Mouse (Mus musculus): Measurements from ENCODE around the gene Gm20388. TPM values are rescaled to one million over a fixed set of nuclear protein-coding genes. Genes with fewer than 3 reads are reported as not detected.

The Gm20388 gene
- polyA plus RNA-seq, 1 experiment from 2014 or later = 7.4 TPM

DNA sequence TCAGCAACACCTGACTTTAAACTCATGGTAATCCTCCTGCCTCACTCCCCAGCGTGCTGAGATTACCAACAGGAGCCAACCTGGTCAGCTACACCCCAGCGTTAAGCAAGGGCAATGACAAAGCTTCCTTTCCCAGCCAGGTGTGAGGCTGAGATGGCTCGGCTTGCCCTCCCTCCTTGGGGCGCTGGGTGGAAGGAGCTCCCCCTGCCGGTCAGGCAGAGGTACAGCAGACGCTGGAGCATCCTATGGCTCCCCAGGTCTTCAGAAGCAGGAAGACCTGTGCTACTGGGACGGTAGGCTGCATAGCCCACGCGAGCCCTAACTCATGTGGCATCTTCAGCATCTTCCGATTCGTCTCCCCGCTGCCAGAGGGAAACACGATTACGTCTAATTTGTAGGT is 917.6 kb downstream of the Gm20388 start:
- Histone ChIP-seq H3K4me1 (ENCODE audit: control insufficient read depth, insufficient read depth, low read length) (peaks cover 14% of the 10 kb centered on the region), H3K4me2 (ENCODE audit: low read depth, low read length) (no peak overlapping the region), H3K9me3 (replicated peaks; ENCODE audit: control insufficient read depth, low read length) (peaks cover 4% of the 10 kb centered on the region; the same call in 1 of the 2 replicates), H3K9ac (ENCODE audit: low read length) (no peak overlapping the region), H3K27me3 (ENCODE audit: control insufficient read depth, insufficient read depth, low read length) (no peaks in the 10 kb centered on the region), H3K27ac (ENCODE audit: low read length) (no peak overlapping the region), H3K4me3 (replicated peaks; ENCODE audit: low read length) (no peak overlapping the region), H3K36me3 (ENCODE audit: control insufficient read depth, insufficient read depth, low read length) (no peaks in the 10 kb centered on the region)
- ATAC-seq (ENCODE audit: insufficient read depth, low FRiP score) = no peak
- WGBS = 18% methylated on average over 14 of the region's 14 CpGs

DNA sequence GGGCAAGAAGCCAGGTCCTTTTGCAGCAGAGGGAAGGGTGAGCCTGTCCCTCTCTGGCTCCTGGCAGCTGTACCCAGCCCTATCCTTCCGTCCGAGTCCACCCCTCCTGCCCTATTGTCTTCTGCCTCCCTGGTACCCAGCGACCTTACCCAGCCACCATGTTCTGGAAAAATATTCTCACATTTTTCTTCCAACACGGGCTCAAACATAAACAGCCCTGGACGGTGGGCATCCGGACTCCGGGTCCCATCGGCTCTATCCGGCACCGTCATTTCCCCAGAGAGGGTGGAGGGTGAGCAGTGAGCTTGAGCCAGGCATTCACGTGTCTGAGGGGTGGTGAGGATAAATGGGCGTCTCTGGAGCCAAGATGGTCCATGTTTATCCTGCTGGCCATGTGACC is 920.0 kb downstream of the Gm20388 start:
- no peaks in the 10 kb centered on the region for H3K9me3 ChIP-seq (replicated peaks; ENCODE audit: control insufficient read depth, low read length)
- peak overlapping the region; percentile 51; the same call in 1 of the 2 replicates for H3K4me2 ChIP-seq (ENCODE audit: low read depth, low read length)
- H3K27me3 ChIP-seq (ENCODE audit: control insufficient read depth, insufficient read depth, low read length) = no peaks in the 10 kb centered on the region
- peaks cover 14% of the 10 kb centered on the region for H3K4me1 ChIP-seq (ENCODE audit: control insufficient read depth, insufficient read depth, low read length)
- no peaks in the 10 kb centered on the region for H3K36me3 ChIP-seq (ENCODE audit: control insufficient read depth, insufficient read depth, low read length)
- H3K4me3 ChIP-seq (replicated peaks; ENCODE audit: low read length) = no peak overlapping the region
- peak overlapping the region; percentile 32; the same call in 1 of the 2 replicates for H3K9ac ChIP-seq (ENCODE audit: low read length)
- peak overlapping the region; percentile 55; the same call in 1 of the 2 replicates for H3K27ac ChIP-seq (ENCODE audit: low read length)
- WGBS = 54% methylated on average over 12 of the region's 12 CpGs
- ATAC-seq (ENCODE audit: insufficient read depth, low FRiP score) = no peak

DNA sequence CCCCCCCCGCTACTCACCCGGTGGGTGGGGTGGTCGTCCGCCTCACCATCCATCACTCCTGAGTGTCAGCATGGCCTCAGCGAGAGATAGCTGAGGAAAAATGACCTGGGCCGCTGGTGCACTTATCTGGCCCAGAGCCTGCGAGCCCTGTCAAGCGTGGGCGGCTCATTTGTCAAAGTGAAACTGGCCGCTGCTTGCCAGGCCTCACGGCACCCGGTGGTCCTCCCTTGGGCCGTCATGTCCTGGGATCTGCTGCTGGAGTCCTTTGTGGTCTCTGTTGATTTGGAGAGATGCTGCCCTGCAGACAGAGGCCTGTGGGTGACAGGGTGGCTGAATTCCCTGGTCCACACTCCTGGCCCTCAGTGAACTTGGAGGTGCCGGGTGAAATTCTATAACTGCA is 921.4 kb downstream of the Gm20388 start:
- H3K4me1 ChIP-seq (ENCODE audit: control insufficient read depth, insufficient read depth, low read length) = peaks cover 14% of the 10 kb centered on the region
- H3K36me3 ChIP-seq (ENCODE audit: control insufficient read depth, insufficient read depth, low read length) = no peaks in the 10 kb centered on the region
- ATAC-seq (ENCODE audit: insufficient read depth, low FRiP score) = peak; percentile 53; the same call in 1 of the 2 replicates
- H3K4me3 ChIP-seq (replicated peaks; ENCODE audit: low read length) = peak overlapping the region; percentile 25
- no peaks in the 10 kb centered on the region for H3K9me3 ChIP-seq (replicated peaks; ENCODE audit: control insufficient read depth, low read length)
- H3K4me2 ChIP-seq (ENCODE audit: low read depth, low read length) = peak overlapping the region; percentile 51
- 7% methylated on average over 13 of the region's 14 CpGs for WGBS
- H3K9ac ChIP-seq (ENCODE audit: low read length) = peak overlapping the region; percentile 60
- no peaks in the 10 kb centered on the region for H3K27me3 ChIP-seq (ENCODE audit: control insufficient read depth, insufficient read depth, low read length)
- H3K27ac ChIP-seq (ENCODE audit: low read length) = peak overlapping the region; percentile 55

DNA sequence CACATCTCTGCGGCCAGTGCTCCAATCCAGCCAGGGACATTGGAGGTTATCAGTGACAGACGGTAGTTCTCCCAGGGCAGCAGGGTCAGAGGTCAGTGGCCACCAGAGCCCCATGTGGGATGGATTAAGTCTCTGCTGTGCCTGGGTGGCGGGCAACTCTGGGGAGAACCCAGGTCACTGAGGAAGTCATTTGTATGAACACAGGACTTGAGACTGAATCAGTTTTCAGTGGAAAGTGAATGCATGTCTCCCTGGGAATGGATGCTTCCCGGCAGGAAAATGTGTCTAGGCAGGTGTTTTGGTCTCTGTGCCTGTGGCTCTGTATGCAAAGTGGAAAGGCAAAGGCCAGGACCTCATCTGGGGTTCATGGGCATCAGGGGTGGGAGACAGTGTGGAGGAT is 922.6 kb downstream of the Gm20388 start:
- H3K27me3 ChIP-seq (ENCODE audit: control insufficient read depth, insufficient read depth, low read length) = no peaks in the 10 kb centered on the region
- H3K4me1 ChIP-seq (ENCODE audit: control insufficient read depth, insufficient read depth, low read length) = peaks cover 11% of the 10 kb centered on the region
- no peak for ATAC-seq (ENCODE audit: insufficient read depth, low FRiP score)
- 56% methylated on average over 4 of the region's 4 CpGs for WGBS
- H3K9me3 ChIP-seq (replicated peaks; ENCODE audit: control insufficient read depth, low read length) = no peaks in the 10 kb centered on the region
- H3K4me2 ChIP-seq (ENCODE audit: low read depth, low read length) = no peak overlapping the region
- H3K36me3 ChIP-seq (ENCODE audit: control insufficient read depth, insufficient read depth, low read length) = no peaks in the 10 kb centered on the region
- no peak overlapping the region for H3K4me3 ChIP-seq (replicated peaks; ENCODE audit: low read length)
- H3K27ac ChIP-seq (ENCODE audit: low read length) = no peak overlapping the region
- H3K9ac ChIP-seq (ENCODE audit: low read length) = no peak overlapping the region

DNA sequence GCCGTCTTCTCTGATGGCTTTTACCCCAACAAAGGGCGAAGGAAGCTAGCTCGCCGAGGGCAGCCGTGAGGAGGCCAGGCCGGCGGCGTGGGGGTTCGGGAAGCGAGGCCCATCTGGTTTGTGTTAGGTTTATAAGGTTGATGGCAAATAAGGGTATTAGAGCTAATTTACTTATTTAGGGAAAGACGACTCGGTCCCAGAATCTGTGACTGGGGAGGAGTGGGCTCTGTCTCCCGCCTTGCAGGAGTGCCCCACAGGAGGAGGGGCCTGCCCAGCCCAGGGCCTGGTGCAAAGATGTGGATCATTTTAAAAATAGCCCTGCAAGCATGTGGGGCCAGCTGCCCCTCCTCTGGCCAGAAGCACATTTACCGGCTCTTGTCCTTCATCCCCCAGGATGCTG is 928.4 kb downstream of the Gm20388 start:
- no peak overlapping the region for H3K4me3 ChIP-seq (replicated peaks; ENCODE audit: low read length)
- no peaks in the 10 kb centered on the region for H3K9me3 ChIP-seq (replicated peaks; ENCODE audit: control insufficient read depth, low read length)
- WGBS = 65% methylated on average over 14 of the region's 14 CpGs
- H3K27me3 ChIP-seq (ENCODE audit: control insufficient read depth, insufficient read depth, low read length) = no peaks in the 10 kb centered on the region
- no peak for ATAC-seq (ENCODE audit: insufficient read depth, low FRiP score)
- no peak overlapping the region for H3K27ac ChIP-seq (ENCODE audit: low read length)
- peaks cover 6% of the 10 kb centered on the region for H3K4me1 ChIP-seq (ENCODE audit: control insufficient read depth, insufficient read depth, low read length)
- no peaks in the 10 kb centered on the region for H3K36me3 ChIP-seq (ENCODE audit: control insufficient read depth, insufficient read depth, low read length)
- H3K9ac ChIP-seq (ENCODE audit: low read length) = no peak overlapping the region
- H3K4me2 ChIP-seq (ENCODE audit: low read depth, low read length) = no peak overlapping the region

DNA sequence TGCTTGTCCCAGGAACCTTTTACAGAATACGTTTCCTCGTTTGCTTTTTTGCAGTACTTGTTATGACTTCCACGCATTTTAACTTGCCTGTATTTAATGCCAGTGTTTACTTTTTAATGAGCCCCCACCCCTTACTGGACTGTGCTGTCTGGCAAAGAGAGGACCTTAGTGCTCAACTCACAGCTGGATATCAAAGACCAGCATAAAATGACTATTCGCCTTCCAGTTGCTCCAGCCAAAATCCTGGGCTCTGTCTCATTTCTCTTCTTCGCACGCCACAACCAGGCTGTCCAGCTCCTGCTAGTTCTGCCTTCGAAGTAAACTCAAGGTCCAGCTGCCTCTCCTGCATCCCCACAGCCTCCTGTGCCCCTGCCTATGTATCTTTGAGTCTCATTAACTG is 932.4 kb downstream of the Gm20388 start:
- Histone ChIP-seq H3K4me3 (replicated peaks; ENCODE audit: low read length) (no peak overlapping the region), H3K4me2 (ENCODE audit: low read depth, low read length) (no peak overlapping the region), H3K27ac (ENCODE audit: low read length) (peak overlapping the region; percentile 79), H3K27me3 (ENCODE audit: control insufficient read depth, insufficient read depth, low read length) (no peaks in the 10 kb centered on the region), H3K9ac (ENCODE audit: low read length) (peak overlapping the region; percentile 8; the same call in 1 of the 2 replicates), H3K4me1 (ENCODE audit: control insufficient read depth, insufficient read depth, low read length) (peaks cover 16% of the 10 kb centered on the region), H3K36me3 (ENCODE audit: control insufficient read depth, insufficient read depth, low read length) (no peaks in the 10 kb centered on the region), H3K9me3 (replicated peaks; ENCODE audit: control insufficient read depth, low read length) (no peaks in the 10 kb centered on the region)
- ATAC-seq (ENCODE audit: insufficient read depth, low FRiP score) = peak; percentile 38; the same call in 1 of the 2 replicates
- WGBS = 31% methylated on average over 7 of the region's 7 CpGs

DNA sequence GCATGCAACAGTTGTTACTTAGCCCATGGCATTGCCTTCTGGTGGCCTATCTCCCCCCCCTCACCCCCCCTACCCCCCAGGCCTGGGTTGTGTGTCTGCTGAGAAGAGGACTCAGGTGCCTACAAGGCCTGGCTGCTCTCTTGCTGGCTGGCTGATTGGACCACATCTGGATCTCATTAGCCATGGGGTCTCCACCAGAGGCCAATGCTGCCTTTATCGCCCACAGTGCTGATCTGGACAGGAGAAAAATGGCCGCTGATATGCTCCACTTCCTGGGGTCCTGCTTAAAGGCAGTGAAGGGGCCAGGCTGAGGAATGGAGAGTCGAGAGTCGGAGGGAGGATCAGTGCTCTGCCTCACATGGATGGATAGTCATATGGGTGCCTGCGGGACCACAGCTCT is 935.4 kb downstream of the Gm20388 start:
- H3K36me3 ChIP-seq (ENCODE audit: control insufficient read depth, insufficient read depth, low read length) = no peaks in the 10 kb centered on the region
- no peak overlapping the region for H3K9ac ChIP-seq (ENCODE audit: low read length)
- H3K27ac ChIP-seq (ENCODE audit: low read length) = no peak overlapping the region
- ATAC-seq (ENCODE audit: insufficient read depth, low FRiP score) = no peak
- no peak overlapping the region for H3K4me3 ChIP-seq (replicated peaks; ENCODE audit: low read length)
- no peak overlapping the region for H3K4me2 ChIP-seq (ENCODE audit: low read depth, low read length)
- no peaks in the 10 kb centered on the region for H3K27me3 ChIP-seq (ENCODE audit: control insufficient read depth, insufficient read depth, low read length)
- H3K4me1 ChIP-seq (ENCODE audit: control insufficient read depth, insufficient read depth, low read length) = peaks cover 16% of the 10 kb centered on the region
- H3K9me3 ChIP-seq (replicated peaks; ENCODE audit: control insufficient read depth, low read length) = no peaks in the 10 kb centered on the region
- 85% methylated on average over 5 of the region's 5 CpGs for WGBS

DNA sequence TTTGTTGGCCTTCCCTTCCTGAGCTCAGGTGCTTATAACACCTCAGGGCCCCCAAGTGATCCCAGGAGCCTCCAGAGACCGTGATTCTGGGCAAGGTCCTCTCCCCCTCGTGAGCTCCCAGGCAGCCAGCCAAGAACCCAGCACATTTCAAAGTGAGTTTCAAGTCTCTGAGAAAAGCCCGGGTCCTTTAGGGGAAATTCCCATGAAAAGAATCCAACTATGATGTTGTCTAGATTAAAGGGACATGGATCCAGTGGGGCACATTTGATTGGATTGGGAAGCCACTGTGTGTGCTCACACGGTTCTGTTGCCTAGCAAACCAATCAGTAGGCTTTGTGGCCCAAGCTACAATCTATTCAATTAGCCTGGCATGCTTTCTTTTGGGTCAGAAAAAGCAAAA is 936.6 kb downstream of the Gm20388 start:
- H3K36me3 ChIP-seq (ENCODE audit: control insufficient read depth, insufficient read depth, low read length) = no peaks in the 10 kb centered on the region
- ATAC-seq (ENCODE audit: insufficient read depth, low FRiP score) = no peak
- H3K9me3 ChIP-seq (replicated peaks; ENCODE audit: control insufficient read depth, low read length) = no peaks in the 10 kb centered on the region
- H3K4me1 ChIP-seq (ENCODE audit: control insufficient read depth, insufficient read depth, low read length) = peaks cover 16% of the 10 kb centered on the region
- H3K27me3 ChIP-seq (ENCODE audit: control insufficient read depth, insufficient read depth, low read length) = no peaks in the 10 kb centered on the region
- WGBS = 3% methylated on average over 4 of the region's 4 CpGs
- no peak overlapping the region for H3K4me3 ChIP-seq (replicated peaks; ENCODE audit: low read length)
- no peak overlapping the region for H3K9ac ChIP-seq (ENCODE audit: low read length)
- peak overlapping the region; percentile 55 for H3K27ac ChIP-seq (ENCODE audit: low read length)
- H3K4me2 ChIP-seq (ENCODE audit: low read depth, low read length) = no peak overlapping the region

DNA sequence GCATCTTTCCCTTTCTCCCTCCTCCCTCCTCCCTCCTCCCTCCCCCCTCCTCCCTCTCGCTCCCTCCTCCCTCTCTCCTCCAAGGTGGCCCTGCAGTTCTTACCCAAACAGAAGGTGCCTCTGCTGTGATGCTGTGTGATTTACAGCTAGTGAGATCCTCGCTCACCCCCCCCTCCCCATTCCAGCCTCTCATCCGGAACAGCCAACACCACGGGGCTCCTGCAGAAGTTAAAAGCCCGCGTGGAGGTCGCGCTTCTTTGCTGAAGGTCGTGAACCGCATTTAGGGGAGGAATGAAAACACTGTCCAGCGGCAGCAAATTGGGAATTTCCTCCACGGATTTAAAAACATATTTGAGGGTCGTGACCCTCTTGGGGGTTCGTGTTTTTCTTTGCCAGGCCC is 937.1 kb downstream of the Gm20388 start:
- Histone ChIP-seq H3K36me3 (ENCODE audit: control insufficient read depth, insufficient read depth, low read length) (no peaks in the 10 kb centered on the region), H3K27me3 (ENCODE audit: control insufficient read depth, insufficient read depth, low read length) (no peaks in the 10 kb centered on the region), H3K4me1 (ENCODE audit: control insufficient read depth, insufficient read depth, low read length) (peaks cover 16% of the 10 kb centered on the region), H3K9me3 (replicated peaks; ENCODE audit: control insufficient read depth, low read length) (no peaks in the 10 kb centered on the region), H3K4me3 (replicated peaks; ENCODE audit: low read length) (no peak overlapping the region), H3K4me2 (ENCODE audit: low read depth, low read length) (0 out of 2 replicates have a peak overlapping the region, but pooled peaks have one; percentile 19), H3K9ac (ENCODE audit: low read length) (0 out of 2 replicates have a peak overlapping the region, but pooled peaks have one; percentile 3), H3K27ac (ENCODE audit: low read length) (no peak overlapping the region)
- 8% methylated on average over 14 of the region's 14 CpGs for WGBS
- ATAC-seq (ENCODE audit: insufficient read depth, low FRiP score) = no peak
